Mouse (Mus musculus) hindbrain, embryonic 12.5 days (tissue): Measurements from ENCODE around the gene Dact3. TPM values are rescaled to one million over a fixed set of nuclear protein-coding genes. Genes with fewer than 3 reads are reported as not detected.

ENCODE experiments used
- ATAC-seq: fragments of 200-750 bp; cut with Nextera tagmentation; 2 replicates; pipeline ENCODE4 v1.8.0; 2017; ENCODE audit warnings: moderate TSS enrichment; ENCODE audit not compliant: low FRiP score
- H3K27ac ChIP-seq: fragments of 300-500 bp; sonication (generic); 2 replicates; pipeline ENCODE4 v1.5.1; 2016; ENCODE audit warnings: mild to moderate bottlenecking
- H3K27me3 ChIP-seq: fragments of 300-500 bp; sonication (generic); 2 replicates; pipeline ENCODE4 v1.6.1; 2016; ENCODE audit warnings: mild to moderate bottlenecking
- H3K36me3 ChIP-seq: fragments of 300-500 bp; sonication (generic); 2 replicates; pipeline ENCODE4 v1.6.1; 2016; ENCODE audit warnings: mild to moderate bottlenecking
- H3K4me1 ChIP-seq: fragments of 300-500 bp; sonication (generic); 2 replicates; pipeline ENCODE4 v1.6.1; 2016
- H3K4me2 ChIP-seq: fragments of 300-500 bp; sonication (generic); replicated peaks from 2 replicates; pipeline ENCODE4 v1.6.1; 2016; ENCODE audit warnings: mild to moderate bottlenecking
- H3K4me3 ChIP-seq: fragments of 300-500 bp; sonication (generic); 2 replicates; pipeline ENCODE4 v1.5.1; 2016; ENCODE audit warnings: mild to moderate bottlenecking
- H3K9ac ChIP-seq: fragments of 300-500 bp; sonication (generic); 2 replicates; pipeline ENCODE4 v1.6.1; 2016; ENCODE audit warnings: mild to moderate bottlenecking, moderate library complexity
- H3K9me3 ChIP-seq: fragments of 300-500 bp; sonication (generic); replicated peaks from 2 replicates; pipeline ENCODE4 v1.6.1; 2016; ENCODE audit warnings: mild to moderate bottlenecking
- WGBS: fragments of 180-500 bp; shearing (Covaris S2); methylation state at CpG from one replicate; pipeline ENCODE4 v1.1.7; 2016; 5-methylcytosine and 5-hydroxymethylcytosine counted together
- polyA plus RNA-seq: library from polyadenylated mRNA; unstranded; fragments of >200 nt; fragmentation: Nextera tagmentation; extraction: Ambion mirVana; gene quantifications from 2 replicates; pipeline ENCODE4 v1.2.1, GENCODE M21; 2016

The Dact3 gene
- polyA plus RNA-seq, 1 experiment from 2014 or later = 9.0 TPM

DNA sequence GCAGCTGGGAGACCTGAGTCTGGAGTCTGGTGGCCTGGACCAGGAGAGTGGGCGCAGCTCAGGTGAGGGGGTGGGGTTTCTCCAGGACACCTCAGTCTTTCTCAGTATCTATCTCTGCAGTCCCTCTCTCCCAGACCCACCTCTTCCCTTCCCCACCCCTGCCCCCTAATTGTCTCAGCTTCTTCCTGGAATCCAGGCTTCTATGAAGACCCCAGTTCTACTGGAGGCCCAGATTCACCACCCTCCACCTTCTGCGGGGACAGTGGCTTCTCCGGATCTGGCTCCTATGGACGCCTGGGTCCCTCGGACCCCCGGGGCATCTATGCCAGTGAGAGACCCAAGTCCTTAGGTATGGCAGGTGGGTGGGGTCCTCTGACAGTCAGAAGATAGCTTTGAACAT, 8.0 kb downstream of the Dact3 start:
- no peak for ATAC-seq
- H3K27me3 ChIP-seq = peaks cover 54% of the 10 kb centered on the region

DNA sequence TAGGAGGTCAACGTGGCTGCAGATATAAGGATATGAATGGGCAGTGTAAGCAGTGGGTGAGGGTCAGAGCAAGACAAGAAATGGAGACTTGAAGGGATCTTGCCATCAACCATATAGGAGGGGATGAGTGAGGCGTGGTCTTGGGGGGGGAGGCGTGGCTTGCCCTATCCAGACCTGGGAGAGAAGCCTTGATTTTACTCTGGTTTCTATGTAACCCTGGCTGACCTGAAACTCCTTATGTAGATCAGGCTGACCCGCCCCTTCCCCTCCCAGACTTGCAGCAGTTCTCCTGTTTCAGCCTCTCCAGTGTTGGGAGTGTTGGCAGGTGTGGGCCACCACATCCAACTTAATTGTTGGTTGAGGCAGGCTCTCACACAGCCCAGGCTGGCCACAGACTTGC, 9.2 kb downstream of the Dact3 start:
- Histone ChIP-seq H3K27ac (no peak overlapping the region), H3K36me3 (peaks cover 49% of the 10 kb centered on the region), H3K4me3 (no peak overlapping the region), H3K4me1 (peaks cover 15% of the 10 kb centered on the region), H3K9me3 (peaks cover 8% of the 10 kb centered on the region), H3K9ac (no peak overlapping the region), H3K4me2 (no peak overlapping the region), H3K27me3 (peaks cover 54% of the 10 kb centered on the region)
- ATAC-seq = no peak
- 59% methylated on average over 4 of the region's 4 CpGs for WGBS

More for the DNA sequence above, 8.0 kb downstream of the Dact3 start:
- Histone ChIP-seq H3K27ac (no peak overlapping the region), H3K9ac (no peak overlapping the region), H3K4me2 (no peak overlapping the region), H3K36me3 (peaks cover 49% of the 10 kb centered on the region), H3K4me1 (peaks cover 15% of the 10 kb centered on the region), H3K9me3 (peaks cover 8% of the 10 kb centered on the region), H3K4me3 (no peak overlapping the region)
- WGBS = 91% methylated on average over 6 of the region's 6 CpGs

DNA sequence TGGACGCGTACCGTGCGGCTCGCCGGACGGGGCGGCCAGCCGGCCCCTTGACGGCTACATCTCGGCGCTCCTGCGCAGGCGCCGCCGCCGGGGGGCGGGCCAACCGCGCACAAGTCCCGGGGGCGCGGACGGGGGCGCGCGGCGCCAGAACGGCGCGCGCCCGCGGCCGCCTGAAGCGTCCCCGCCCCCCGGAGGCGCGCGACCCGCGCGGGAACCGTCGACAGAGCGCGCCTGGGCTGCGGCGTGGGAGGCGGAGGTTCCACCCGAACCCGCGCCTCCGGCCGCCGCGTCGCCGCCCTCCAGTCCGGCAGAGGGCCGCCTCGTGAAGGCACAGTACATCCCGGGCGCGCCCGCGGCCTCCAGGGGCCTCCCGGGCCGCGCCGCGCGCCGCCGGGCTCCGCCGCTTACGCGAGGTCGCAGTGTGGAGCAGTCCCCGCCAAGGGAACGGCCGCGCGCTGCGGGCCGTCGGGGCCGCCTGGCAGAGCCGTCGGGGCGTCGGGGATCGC, 10.2 kb downstream of the Dact3 start:
- Histone ChIP-seq H3K27ac (no peak overlapping the region), H3K9me3 (peaks cover 8% of the 10 kb centered on the region), H3K4me3 (peak overlapping the region; percentile 26), H3K4me1 (peaks cover 8% of the 10 kb centered on the region), H3K27me3 (peaks cover 60% of the 10 kb centered on the region), H3K9ac (no peak overlapping the region), H3K4me2 (peak overlapping the region; percentile 35), H3K36me3 (peaks cover 49% of the 10 kb centered on the region)
- peak; percentile 57 for ATAC-seq
- WGBS = 9% methylated on average over 65 of the region's 95 CpGs

GRCm38 (mm10) chr7:16885905-16886304, 10.8 kb downstream of the Dact3 start:
- peaks cover 49% of the 10 kb centered on the region for H3K36me3 ChIP-seq
- H3K9ac ChIP-seq = no peak overlapping the region
- H3K27me3 ChIP-seq = peaks cover 62% of the 10 kb centered on the region
- H3K4me3 ChIP-seq = peak overlapping the region; percentile 26; the same call in 1 of the 2 replicates
- H3K9me3 ChIP-seq = peaks cover 8% of the 10 kb centered on the region
- H3K4me1 ChIP-seq = peaks cover 9% of the 10 kb centered on the region
- no peak for ATAC-seq
- H3K27ac ChIP-seq = no peak overlapping the region
- 46% methylated on average over 59 of the region's 59 CpGs for WGBS
- no peak overlapping the region for H3K4me2 ChIP-seq

DNA sequence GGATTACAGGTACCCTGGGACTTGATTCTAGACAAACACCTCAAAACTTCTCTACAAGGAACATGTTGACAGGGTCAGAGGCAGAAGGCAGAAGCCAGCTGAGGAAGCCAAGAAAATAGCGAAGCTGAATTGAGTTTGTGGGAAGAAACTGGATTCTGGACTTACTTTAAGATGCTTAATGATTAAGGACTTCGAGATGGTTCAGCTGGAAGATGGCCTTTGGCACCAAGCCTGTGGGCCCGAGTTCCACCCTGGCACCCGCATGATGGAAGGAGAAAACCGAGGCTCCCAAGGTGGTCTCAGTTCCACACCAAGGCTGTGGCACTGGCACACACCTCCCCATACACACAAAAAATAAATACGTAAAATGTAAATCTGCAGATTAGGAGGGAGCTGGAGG, 15.4 kb downstream of the Dact3 start:
- Histone ChIP-seq H3K9ac (peak overlapping the region; percentile 55; the same call in 1 of the 2 replicates), H3K4me2 (peak overlapping the region; percentile 60)

DNA sequence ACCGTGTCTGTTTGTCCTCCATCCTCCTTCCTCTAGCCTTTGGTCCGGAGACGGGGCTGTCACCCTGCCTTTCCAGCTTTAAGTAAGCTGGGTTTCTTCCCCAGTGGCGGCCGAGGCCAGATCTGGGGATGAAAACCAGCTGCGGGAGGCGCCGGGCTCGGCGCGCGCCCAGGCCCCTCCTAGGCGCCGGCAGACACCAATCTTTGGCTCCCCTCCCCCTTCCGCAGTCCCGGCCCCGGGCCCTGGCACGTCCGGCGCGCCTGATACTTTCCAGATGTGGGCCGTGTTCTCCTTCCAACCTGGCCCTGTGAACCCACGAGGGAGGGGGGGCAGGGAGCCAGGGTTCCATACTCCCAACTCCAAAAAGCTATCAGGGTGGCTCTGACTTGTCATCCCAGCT, 15.8 kb downstream of the Dact3 start:
- H3K4me3 ChIP-seq = 0 out of 2 replicates have a peak overlapping the region, but pooled peaks have one; percentile 28
- H3K36me3 ChIP-seq = peaks cover 19% of the 10 kb centered on the region
- H3K27me3 ChIP-seq = peaks cover 49% of the 10 kb centered on the region
- H3K27ac ChIP-seq = peak overlapping the region; percentile 75
- ATAC-seq = no peak
- H3K9ac ChIP-seq = peak overlapping the region; percentile 55
- H3K9me3 ChIP-seq = peaks cover 2% of the 10 kb centered on the region; the same call in 1 of the 2 replicates
- 2% methylated on average over 23 of the region's 23 CpGs for WGBS
- H3K4me1 ChIP-seq = peaks cover 49% of the 10 kb centered on the region
- peak overlapping the region; percentile 60 for H3K4me2 ChIP-seq

More for the DNA sequence above, 15.4 kb downstream of the Dact3 start:
- peaks cover 6% of the 10 kb centered on the region for H3K9me3 ChIP-seq
- no peak overlapping the region for H3K4me3 ChIP-seq
- peaks cover 48% of the 10 kb centered on the region for H3K4me1 ChIP-seq
- peaks cover 23% of the 10 kb centered on the region for H3K36me3 ChIP-seq
- 37% methylated on average over 6 of the region's 6 CpGs for WGBS
- peak overlapping the region; percentile 75 for H3K27ac ChIP-seq
- ATAC-seq = no peak
- H3K27me3 ChIP-seq = peaks cover 53% of the 10 kb centered on the region

- peak within 1 kb of the TSS; percentile 75 for H3K27ac ChIP-seq
- WGBS = under 1% methylated on average over 30 of the region's 30 CpGs
- H3K4me3 ChIP-seq = peak within 1 kb of the TSS; percentile 28
- peaks cover 41% of the 10 kb centered on the region for H3K27me3 ChIP-seq
- H3K4me1 ChIP-seq = peaks cover 49% of the 10 kb centered on the region
- H3K9ac ChIP-seq = peak within 1 kb of the TSS; percentile 55
- H3K4me2 ChIP-seq = peak within 1 kb of the TSS; percentile 60
- H3K9me3 ChIP-seq = no peaks in the 10 kb centered on the region
- peaks cover 10% of the 10 kb centered on the region for H3K36me3 ChIP-seq
- peak; percentile 74 for ATAC-seq
These were observed 16.7 kb downstream of the Dact3 start, which contains the start of gene Gng8 for GRCm38 (mm10) chr7:16891641-16892351. Gng8 (plus strand) TSS chr7:16891786.

DNA sequence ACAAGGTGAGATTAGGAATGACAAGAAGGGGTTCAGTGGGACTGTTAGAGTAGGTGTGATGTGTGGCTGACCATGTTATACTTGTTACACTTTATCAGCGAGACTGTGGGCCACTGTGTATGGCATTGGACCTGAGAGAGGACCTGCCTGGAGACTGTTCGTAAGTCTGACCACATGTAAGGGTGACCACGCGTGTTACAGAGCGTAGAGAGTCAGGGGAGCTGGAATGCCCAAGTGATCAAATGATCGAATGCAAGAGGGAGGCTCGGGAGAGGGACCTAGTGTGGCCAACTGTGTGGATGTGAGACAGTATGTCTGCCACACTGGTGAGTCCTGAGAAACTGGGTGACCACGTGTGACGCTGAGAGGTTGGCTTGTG, 17.2 kb downstream of the Dact3 start:
- H3K27me3 ChIP-seq = peaks cover 37% of the 10 kb centered on the region
- ATAC-seq = peak; percentile 1; the same call in 1 of the 2 replicates
- H3K27ac ChIP-seq = no peak overlapping the region
- H3K36me3 ChIP-seq = peaks cover 7% of the 10 kb centered on the region
- H3K4me2 ChIP-seq = peak overlapping the region; percentile 60
- no peaks in the 10 kb centered on the region for H3K9me3 ChIP-seq
- peaks cover 49% of the 10 kb centered on the region for H3K4me1 ChIP-seq
- WGBS = 46% methylated on average over 9 of the region's 9 CpGs
- H3K4me3 ChIP-seq = peak overlapping the region; percentile 28
- H3K9ac ChIP-seq = peak overlapping the region; percentile 20; the same call in 1 of the 2 replicates

- H3K4me3 ChIP-seq = peak overlapping the region; percentile 3; the same call in 1 of the 2 replicates
These were observed 18.5 kb downstream of the Dact3 start for GRCm38 (mm10) chr7:16893612-16894011.

DNA sequence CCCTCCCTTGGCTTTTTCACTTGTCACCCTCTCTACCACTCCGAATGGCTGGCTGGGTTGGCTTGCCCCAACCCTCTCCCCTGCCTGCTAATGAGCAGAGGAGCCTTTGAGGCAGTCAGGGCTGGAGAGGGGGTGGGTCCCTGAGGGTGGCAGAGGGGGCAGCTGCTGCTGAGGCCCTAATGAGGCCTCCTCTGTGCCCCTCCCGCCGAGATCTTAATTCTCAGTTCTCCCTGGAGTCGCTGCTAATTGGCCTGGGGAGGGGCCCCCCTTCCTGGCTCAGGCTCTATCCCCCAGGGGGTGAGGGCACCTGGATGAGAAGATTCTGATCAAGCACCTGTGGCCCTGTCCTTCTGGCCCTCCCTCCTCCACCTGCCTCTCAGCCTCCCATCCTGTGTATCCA, 19.2 kb downstream of the Dact3 start:
- Histone ChIP-seq H3K4me3 (peak overlapping the region; percentile 20; the same call in 1 of the 2 replicates), H3K36me3 (no peaks in the 10 kb centered on the region), H3K4me1 (peaks cover 49% of the 10 kb centered on the region), H3K9me3 (no peaks in the 10 kb centered on the region), H3K27ac (peak overlapping the region; percentile 55; the same call in 1 of the 2 replicates), H3K4me2 (peak overlapping the region; percentile 60), H3K9ac (peak overlapping the region; percentile 35), H3K27me3 (peaks cover 31% of the 10 kb centered on the region)
- WGBS = 0% methylated on average over 4 of the region's 4 CpGs
- peak; percentile 77 for ATAC-seq

More at GRCm38 (mm10) chr7:16893612-16894011, 18.5 kb downstream of the Dact3 start:
- peak overlapping the region; percentile 60 for H3K4me2 ChIP-seq
- peaks cover 31% of the 10 kb centered on the region for H3K27me3 ChIP-seq
- ATAC-seq = no peak
- H3K4me1 ChIP-seq = peaks cover 49% of the 10 kb centered on the region
- no peaks in the 10 kb centered on the region for H3K36me3 ChIP-seq
- WGBS = 7% methylated on average over 6 of the region's 6 CpGs
- H3K9ac ChIP-seq = no peak overlapping the region
- H3K9me3 ChIP-seq = no peaks in the 10 kb centered on the region
- no peak overlapping the region for H3K27ac ChIP-seq

- Histone ChIP-seq H3K27ac (peak overlapping the region; percentile 55), H3K4me1 (peaks cover 50% of the 10 kb centered on the region), H3K4me2 (peak overlapping the region; percentile 60), H3K9me3 (no peaks in the 10 kb centered on the region), H3K9ac (0 out of 2 replicates have a peak overlapping the region, but pooled peaks have one; percentile 55), H3K4me3 (peak overlapping the region; percentile 20), H3K36me3 (no peaks in the 10 kb centered on the region), H3K27me3 (peaks cover 27% of the 10 kb centered on the region)
- WGBS = under 1% methylated on average over 24 of the region's 24 CpGs
- peak; percentile 20 for ATAC-seq
These were observed 19.9 kb downstream of the Dact3 start for GRCm38 (mm10) chr7:16895000-16895399.

DNA sequence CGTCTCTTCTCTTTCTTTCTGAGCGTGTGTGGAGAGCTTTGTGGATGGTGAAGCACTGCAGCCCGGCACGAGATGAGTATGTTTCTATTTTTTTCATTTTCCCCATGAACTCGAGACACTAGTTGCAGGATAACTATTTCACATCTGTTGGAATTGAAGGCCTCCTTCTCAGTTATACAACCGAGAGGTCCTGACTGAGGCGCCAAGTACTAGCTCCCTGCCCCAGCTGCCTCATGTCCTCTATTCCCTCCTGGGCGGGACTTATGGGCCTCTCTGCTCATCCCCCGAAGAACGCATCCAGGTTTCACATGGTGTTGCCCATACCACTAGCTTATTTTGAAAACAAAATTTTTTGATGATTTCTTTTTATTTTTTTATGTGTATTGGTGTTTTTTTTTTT, 20.4 kb downstream of the Dact3 start:
- WGBS = 29% methylated on average over 10 of the region's 10 CpGs
- Histone ChIP-seq H3K4me1 (peaks cover 53% of the 10 kb centered on the region), H3K27me3 (peaks cover 24% of the 10 kb centered on the region), H3K36me3 (no peaks in the 10 kb centered on the region), H3K27ac (no peak overlapping the region; the same call in 1 of the 2 replicates), H3K9ac (no peak overlapping the region), H3K4me3 (peak overlapping the region; percentile 20; the same call in 1 of the 2 replicates), H3K4me2 (peak overlapping the region; percentile 60), H3K9me3 (no peaks in the 10 kb centered on the region)
- ATAC-seq = no peak
